Mouse (Mus musculus): ENCODE data around the gene Epc2. TPM values are rescaled to one million over a fixed set of nuclear protein-coding genes. Genes with fewer than 3 reads are reported as not detected.
"Not testable (repeated sequence)": the region's sequence is repeated elsewhere in the genome, so short reads cannot be mapped to it uniquely, and the experiment has no call there.

The Epc2 gene
- polyA plus RNA-seq, 1 experiment from 2014 or later: 3.8 TPM

DNA sequence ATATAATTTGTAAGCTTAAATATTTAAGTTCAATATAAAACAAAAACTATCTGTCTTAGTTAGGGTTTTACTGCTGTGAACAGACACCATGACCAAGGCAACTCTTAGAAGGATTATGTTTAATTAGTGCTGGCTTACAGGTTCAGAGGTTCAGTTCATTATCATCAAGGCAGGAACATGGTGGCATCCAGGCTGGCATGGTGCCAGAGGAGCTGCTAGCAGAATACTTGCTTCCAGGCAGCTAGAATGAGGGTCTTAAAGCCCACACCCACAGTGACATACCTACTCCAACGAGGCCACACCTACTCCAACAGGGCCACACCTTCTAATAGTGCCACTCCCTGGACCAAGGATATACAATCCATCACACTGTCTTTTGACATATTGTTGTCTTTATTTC is 53.9 kb downstream of the Epc2 start:
- WGBS: 86% methylated on average over 1 of the region's 1 CpGs
- H3K27ac ChIP-seq (ENCODE audit: low read length); H3K4me1 ChIP-seq (ENCODE audit: control insufficient read depth, insufficient read depth, low read length); H3K4me3 ChIP-seq (ENCODE audit: low read length); H3K9ac ChIP-seq (ENCODE audit: low read depth, low read length); H3K9me3 ChIP-seq (ENCODE audit: control insufficient read depth, low read length); H3K27me3 ChIP-seq (replicated peaks; ENCODE audit: control insufficient read depth, insufficient read depth, low read length); ATAC-seq; H3K36me3 ChIP-seq (ENCODE audit: control insufficient read depth, insufficient read depth, low read length); H3K4me2 ChIP-seq (ENCODE audit: low read depth, low read length): not testable (repeated sequence)

DNA sequence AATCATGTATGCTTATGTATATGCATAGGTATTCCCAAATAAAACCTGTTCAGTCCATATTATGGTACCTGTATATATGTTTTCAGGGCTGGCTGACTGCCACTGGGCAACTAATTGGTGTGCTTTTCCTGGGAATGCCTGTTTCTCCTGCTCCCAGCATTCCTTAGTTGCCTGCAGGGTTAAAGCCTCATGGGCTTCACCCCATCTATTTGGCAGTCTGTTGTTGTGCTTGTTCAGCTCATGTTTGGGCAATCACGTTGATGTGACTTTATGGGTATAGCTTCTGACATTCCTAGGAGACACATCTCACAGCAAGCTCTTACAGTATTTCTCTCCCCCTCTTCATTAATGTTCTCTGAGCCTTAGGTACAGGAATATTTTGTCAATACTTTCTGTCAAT is 59.5 kb downstream of the Epc2 start:
- no peaks in the 10 kb centered on the region for H3K36me3 ChIP-seq (ENCODE audit: control insufficient read depth, insufficient read depth, low read length)
- 21% methylated on average over 1 of the region's 1 CpGs for WGBS
- no peak overlapping the region for H3K4me2 ChIP-seq (ENCODE audit: low read depth, low read length)

DNA sequence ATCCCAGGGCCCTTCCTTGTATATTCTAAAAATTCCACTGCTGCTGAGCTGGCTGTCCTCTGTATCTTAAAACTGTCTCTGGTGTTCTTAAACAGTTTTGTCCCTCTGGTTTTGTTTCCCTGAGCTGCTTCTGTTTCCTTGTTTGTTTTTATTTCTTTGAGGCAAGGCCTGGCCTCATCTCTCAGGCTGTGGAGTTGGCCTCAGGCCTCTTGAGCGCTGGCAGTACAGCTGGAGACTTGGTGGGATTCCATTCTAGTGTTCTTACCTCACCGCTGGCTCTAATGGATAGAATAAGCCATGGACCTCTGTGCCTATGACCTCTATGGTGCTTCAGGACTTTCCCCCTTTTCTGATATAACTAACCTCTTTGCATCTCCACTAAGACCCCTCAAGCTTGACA is 64.7 kb downstream of the Epc2 start:
- Histone ChIP-seq H3K27me3 (replicated peaks; ENCODE audit: control insufficient read depth, insufficient read depth, low read length) (no peaks in the 10 kb centered on the region), H3K36me3 (ENCODE audit: control insufficient read depth, insufficient read depth, low read length) (no peaks in the 10 kb centered on the region), H3K4me2 (ENCODE audit: low read depth, low read length) (no peak overlapping the region), H3K4me1 (ENCODE audit: control insufficient read depth, insufficient read depth, low read length) (peaks cover 3% of the 10 kb centered on the region; the same call in 1 of the 2 replicates), H3K27ac (ENCODE audit: low read length) (no peak overlapping the region), H3K9me3 (ENCODE audit: control insufficient read depth, low read length) (no peaks in the 10 kb centered on the region), H3K9ac (ENCODE audit: low read depth, low read length) (no peak overlapping the region), H3K4me3 (ENCODE audit: low read length) (no peak overlapping the region)
- WGBS: 67% methylated on average over 2 of the region's 2 CpGs
- no peak for ATAC-seq

More for the DNA sequence above, 59.5 kb downstream of the Epc2 start:
- no peak overlapping the region for H3K4me3 ChIP-seq (ENCODE audit: low read length)
- ATAC-seq: no peak
- no peaks in the 10 kb centered on the region for H3K27me3 ChIP-seq (replicated peaks; ENCODE audit: control insufficient read depth, insufficient read depth, low read length)
- H3K4me1 ChIP-seq (ENCODE audit: control insufficient read depth, insufficient read depth, low read length): peaks cover 2% of the 10 kb centered on the region; the same call in 1 of the 2 replicates
- H3K9me3 ChIP-seq (ENCODE audit: control insufficient read depth, low read length): no peaks in the 10 kb centered on the region
- no peak overlapping the region for H3K9ac ChIP-seq (ENCODE audit: low read depth, low read length)
- H3K27ac ChIP-seq (ENCODE audit: low read length): no peak overlapping the region

DNA sequence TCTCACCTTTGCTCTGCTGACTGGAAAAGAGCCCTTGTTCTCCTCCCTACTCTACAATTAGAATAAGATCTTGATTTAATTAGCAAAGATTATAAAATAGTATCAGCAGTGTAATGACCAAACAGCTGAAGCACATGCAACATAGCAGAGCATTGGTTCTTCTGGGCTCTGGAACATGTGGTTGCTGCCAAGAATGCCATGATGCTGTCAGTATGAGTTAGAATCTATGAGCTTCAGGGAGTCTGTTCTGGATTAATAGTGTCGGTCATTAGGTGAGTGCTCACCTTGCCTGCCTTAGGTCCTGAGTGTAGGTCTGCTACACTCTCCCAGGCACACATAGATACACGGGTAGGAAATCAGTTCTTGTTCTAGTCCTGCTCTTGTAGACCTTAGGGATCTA is 69.1 kb downstream of the Epc2 start:
- WGBS: 84% methylated on average over 2 of the region's 2 CpGs
- H3K27ac ChIP-seq (ENCODE audit: low read length): no peak overlapping the region
- no peak overlapping the region for H3K9ac ChIP-seq (ENCODE audit: low read depth, low read length)
- H3K4me1 ChIP-seq (ENCODE audit: control insufficient read depth, insufficient read depth, low read length): peaks cover 3% of the 10 kb centered on the region; the same call in 1 of the 2 replicates
- no peak for ATAC-seq
- H3K27me3 ChIP-seq (replicated peaks; ENCODE audit: control insufficient read depth, insufficient read depth, low read length): no peaks in the 10 kb centered on the region
- no peak overlapping the region for H3K4me2 ChIP-seq (ENCODE audit: low read depth, low read length)
- no peaks in the 10 kb centered on the region; the same call in 1 of the 2 replicates for H3K36me3 ChIP-seq (ENCODE audit: control insufficient read depth, insufficient read depth, low read length)
- no peaks in the 10 kb centered on the region for H3K9me3 ChIP-seq (ENCODE audit: control insufficient read depth, low read length)
- H3K4me3 ChIP-seq (ENCODE audit: low read length): no peak overlapping the region

DNA sequence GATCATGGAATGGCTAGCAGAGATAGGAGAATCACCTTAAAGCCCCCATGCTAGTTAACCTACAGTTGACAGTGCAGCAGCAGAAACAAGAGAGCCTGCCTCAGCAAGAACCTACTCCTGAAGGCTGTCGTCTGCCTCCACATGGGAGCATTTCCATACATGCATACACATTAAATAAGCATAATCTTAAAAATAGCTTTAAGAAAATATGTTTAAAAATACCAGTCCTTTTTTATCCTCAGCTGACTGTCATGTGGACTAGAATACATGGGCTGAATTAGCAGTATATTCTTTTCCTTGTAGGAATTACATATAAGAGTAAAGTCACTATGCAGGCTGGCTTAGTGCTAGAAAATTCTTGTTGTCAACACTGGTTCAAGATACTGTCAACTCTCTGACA is 69.7 kb downstream of the Epc2 start:
- H3K27ac ChIP-seq (ENCODE audit: low read length): no peak overlapping the region
- no peaks in the 10 kb centered on the region; the same call in 1 of the 2 replicates for H3K36me3 ChIP-seq (ENCODE audit: control insufficient read depth, insufficient read depth, low read length)
- H3K4me1 ChIP-seq (ENCODE audit: control insufficient read depth, insufficient read depth, low read length): no peaks in the 10 kb centered on the region
- H3K27me3 ChIP-seq (replicated peaks; ENCODE audit: control insufficient read depth, insufficient read depth, low read length): no peaks in the 10 kb centered on the region
- no peak overlapping the region for H3K9ac ChIP-seq (ENCODE audit: low read depth, low read length)
- no peak overlapping the region for H3K4me3 ChIP-seq (ENCODE audit: low read length)
- WGBS: 81% methylated on average over 1 of the region's 1 CpGs
- no peak for ATAC-seq
- no peaks in the 10 kb centered on the region for H3K9me3 ChIP-seq (ENCODE audit: control insufficient read depth, low read length)
- H3K4me2 ChIP-seq (ENCODE audit: low read depth, low read length): no peak overlapping the region

DNA sequence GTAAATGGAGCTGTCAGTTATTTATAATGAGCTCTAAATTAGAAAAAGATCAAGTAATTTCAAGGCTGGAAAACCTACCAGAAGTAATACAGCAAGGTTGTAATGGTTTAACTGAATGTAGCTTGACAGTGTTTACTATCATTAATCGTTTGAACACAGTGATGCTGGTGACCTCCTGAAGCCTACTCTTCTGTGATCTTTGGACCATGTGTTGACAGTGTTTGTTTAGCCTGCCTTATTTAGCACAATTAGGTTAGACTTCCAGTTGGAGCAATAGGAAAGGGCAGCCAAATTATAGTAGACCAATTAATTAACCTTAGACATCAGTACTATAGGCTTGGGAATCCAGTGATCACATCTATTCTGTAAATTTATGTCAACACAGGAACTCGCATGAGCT is 70.3 kb downstream of the Epc2 start:
- ATAC-seq: no peak
- H3K4me3 ChIP-seq (ENCODE audit: low read length): no peak overlapping the region
- no peak overlapping the region for H3K4me2 ChIP-seq (ENCODE audit: low read depth, low read length)
- no peak overlapping the region for H3K9ac ChIP-seq (ENCODE audit: low read depth, low read length)
- H3K27ac ChIP-seq (ENCODE audit: low read length): no peak overlapping the region
- H3K27me3 ChIP-seq (replicated peaks; ENCODE audit: control insufficient read depth, insufficient read depth, low read length): no peaks in the 10 kb centered on the region
- WGBS: 55% methylated on average over 2 of the region's 2 CpGs
- no peaks in the 10 kb centered on the region for H3K4me1 ChIP-seq (ENCODE audit: control insufficient read depth, insufficient read depth, low read length)
- no peaks in the 10 kb centered on the region; the same call in 1 of the 2 replicates for H3K36me3 ChIP-seq (ENCODE audit: control insufficient read depth, insufficient read depth, low read length)
- H3K9me3 ChIP-seq (ENCODE audit: control insufficient read depth, low read length): no peaks in the 10 kb centered on the region

DNA sequence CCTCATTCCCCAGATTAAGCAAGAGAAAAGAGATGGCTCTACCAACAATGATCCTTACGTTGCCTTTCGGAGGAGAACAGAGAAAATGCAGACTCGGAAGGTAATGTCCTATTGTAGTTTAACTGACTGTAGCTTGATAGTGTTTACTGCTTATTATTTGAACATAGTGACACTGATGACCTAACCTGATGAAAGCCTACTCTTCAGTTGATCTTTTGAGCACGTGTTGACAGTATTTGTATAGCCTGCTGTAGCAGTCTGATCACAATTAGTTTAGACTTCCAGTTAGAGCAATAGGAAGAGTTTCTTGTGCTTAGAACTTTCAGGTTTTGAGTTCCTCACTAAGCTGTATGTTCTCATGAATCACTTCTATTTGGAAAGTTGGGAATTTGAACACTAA is 71.3 kb downstream of the Epc2 start:
- no peak for ATAC-seq
- Histone ChIP-seq H3K9me3 (ENCODE audit: control insufficient read depth, low read length) (no peaks in the 10 kb centered on the region), H3K4me3 (ENCODE audit: low read length) (no peak overlapping the region), H3K9ac (ENCODE audit: low read depth, low read length) (no peak overlapping the region), H3K27ac (ENCODE audit: low read length) (no peak overlapping the region), H3K4me2 (ENCODE audit: low read depth, low read length) (no peak overlapping the region), H3K4me1 (ENCODE audit: control insufficient read depth, insufficient read depth, low read length) (no peaks in the 10 kb centered on the region), H3K27me3 (replicated peaks; ENCODE audit: control insufficient read depth, insufficient read depth, low read length) (no peaks in the 10 kb centered on the region), H3K36me3 (ENCODE audit: control insufficient read depth, insufficient read depth, low read length) (no peaks in the 10 kb centered on the region; the same call in 1 of the 2 replicates)
- 83% methylated on average over 4 of the region's 4 CpGs for WGBS

DNA sequence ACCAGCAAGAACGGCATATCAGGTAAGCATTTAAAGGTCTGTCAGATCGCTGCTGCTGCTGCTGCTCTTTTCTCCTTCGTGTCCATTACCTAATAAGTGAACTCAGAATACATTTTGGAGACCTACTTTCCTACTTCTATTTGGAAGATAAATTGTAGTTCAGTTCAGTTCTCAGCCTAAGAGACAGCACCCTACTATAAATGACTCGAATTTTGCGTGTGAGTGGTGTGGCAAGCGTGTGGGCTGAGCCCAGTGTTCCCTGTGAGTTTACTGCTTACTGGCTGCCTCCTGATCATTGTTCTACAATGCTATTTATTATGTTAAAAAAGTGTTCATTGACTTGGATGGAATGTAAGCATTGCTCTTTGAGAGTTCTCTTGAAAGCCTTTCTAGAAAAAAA is 85.9 kb downstream of the Epc2 start:
- no peaks in the 10 kb centered on the region for H3K9me3 ChIP-seq (ENCODE audit: control insufficient read depth, low read length)
- no peaks in the 10 kb centered on the region for H3K27me3 ChIP-seq (replicated peaks; ENCODE audit: control insufficient read depth, insufficient read depth, low read length)
- H3K4me2 ChIP-seq (ENCODE audit: low read depth, low read length): no peak overlapping the region
- no peak overlapping the region for H3K27ac ChIP-seq (ENCODE audit: low read length)
- no peak overlapping the region for H3K4me3 ChIP-seq (ENCODE audit: low read length)
- 89% methylated on average over 6 of the region's 6 CpGs for WGBS
- ATAC-seq: no peak
- H3K9ac ChIP-seq (ENCODE audit: low read depth, low read length): no peak overlapping the region
- no peaks in the 10 kb centered on the region for H3K4me1 ChIP-seq (ENCODE audit: control insufficient read depth, insufficient read depth, low read length)
- 0 out of 2 replicates have a peak, but pooled peaks cover 4% of the 10 kb centered on the region for H3K36me3 ChIP-seq (ENCODE audit: control insufficient read depth, insufficient read depth, low read length)

DNA sequence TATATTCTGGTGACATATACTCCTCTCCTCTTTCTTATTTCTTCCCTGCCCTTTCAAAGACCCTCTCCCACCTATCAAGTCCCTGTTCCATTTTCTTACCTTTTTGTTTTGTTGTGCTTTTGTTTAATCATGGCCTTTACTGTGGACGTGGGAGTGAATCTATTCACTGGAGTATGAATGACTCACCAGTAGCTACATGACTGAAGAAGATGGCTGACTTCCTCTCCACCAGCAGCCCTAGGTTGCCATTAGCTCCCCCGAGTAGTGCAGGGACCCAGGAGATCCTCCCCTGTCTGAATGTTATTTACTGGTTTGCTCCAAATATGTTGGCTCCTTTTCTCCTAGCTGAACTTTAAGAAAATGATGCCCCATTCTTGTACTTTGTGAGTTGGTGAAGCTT is 86.8 kb downstream of the Epc2 start:
- WGBS: 74% methylated on average over 2 of the region's 2 CpGs
- Histone ChIP-seq H3K9ac (ENCODE audit: low read depth, low read length) (no peak overlapping the region), H3K4me3 (ENCODE audit: low read length) (no peak overlapping the region), H3K27me3 (replicated peaks; ENCODE audit: control insufficient read depth, insufficient read depth, low read length) (no peaks in the 10 kb centered on the region), H3K9me3 (ENCODE audit: control insufficient read depth, low read length) (no peaks in the 10 kb centered on the region), H3K27ac (ENCODE audit: low read length) (no peak overlapping the region), H3K4me1 (ENCODE audit: control insufficient read depth, insufficient read depth, low read length) (no peaks in the 10 kb centered on the region), H3K4me2 (ENCODE audit: low read depth, low read length) (no peak overlapping the region), H3K36me3 (ENCODE audit: control insufficient read depth, insufficient read depth, low read length) (0 out of 2 replicates have a peak, but pooled peaks cover 4% of the 10 kb centered on the region)
- no peak for ATAC-seq

DNA sequence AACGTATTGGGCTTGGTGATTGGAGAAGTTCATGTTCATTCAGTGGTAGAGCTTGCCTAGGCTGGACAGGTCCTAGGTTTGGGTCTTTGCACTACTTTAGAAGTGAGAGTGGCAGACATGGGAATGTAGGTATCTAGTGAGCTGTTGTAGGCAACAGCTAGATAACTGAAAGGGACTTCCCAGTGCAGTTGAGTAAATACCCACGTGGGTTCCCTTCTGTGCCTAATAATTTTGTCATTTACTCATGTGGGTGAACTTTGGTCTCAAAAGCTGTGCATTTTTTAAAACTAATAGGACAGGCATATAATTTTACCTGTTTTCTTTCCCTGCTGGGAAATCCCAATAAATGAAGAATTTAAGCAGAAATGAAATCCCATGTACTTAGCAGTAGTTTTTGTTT is 88.5 kb downstream of the Epc2 start:
- Histone ChIP-seq H3K27me3 (replicated peaks; ENCODE audit: control insufficient read depth, insufficient read depth, low read length) (no peaks in the 10 kb centered on the region), H3K36me3 (ENCODE audit: control insufficient read depth, insufficient read depth, low read length) (0 out of 2 replicates have a peak, but pooled peaks cover 4% of the 10 kb centered on the region), H3K4me1 (ENCODE audit: control insufficient read depth, insufficient read depth, low read length) (no peaks in the 10 kb centered on the region), H3K4me2 (ENCODE audit: low read depth, low read length) (no peak overlapping the region), H3K9ac (ENCODE audit: low read depth, low read length) (no peak overlapping the region), H3K27ac (ENCODE audit: low read length) (no peak overlapping the region), H3K4me3 (ENCODE audit: low read length) (no peak overlapping the region), H3K9me3 (ENCODE audit: control insufficient read depth, low read length) (no peaks in the 10 kb centered on the region)
- no peak for ATAC-seq
- 82% methylated on average over 2 of the region's 2 CpGs for WGBS

Data from intestine, embryonic 16.5 days (tissue).